Mouse (Mus musculus) spleen, adult 2 months (tissue): ENCODE results near the gene Ywhag.

Source experiments
- CTCF ChIP-seq: fragments of 200-500 bp; IDR thresholded peaks from 2 replicates; pipeline ENCODE4 v1.5.1; 2011; ENCODE audit warnings: mild to moderate bottlenecking, inconsistent platforms; ENCODE audit not compliant: insufficient read depth, insufficient read length, insufficient replicate concordance; ENCODE audit errors: extremely low read depth
- POLR2A ChIP-seq: fragments of 200-500 bp; IDR thresholded peaks from 2 replicates; pipeline ENCODE4 v1.6.1; 2011; ENCODE audit warnings: low read depth, low read length, inconsistent platforms

GRCm38 (mm10) chr5:135933900-135934441, 445 bp downstream of the Ywhag start:
- no peak for TF ChIP-seq CTCF
- TF ChIP-seq POLR2A: no peak
